Mouse (Mus musculus) regulatory T cell (primary cell): ENCODE measurements at regions not wholly inside any gene's neighbourhood (a gene's known extent, or its start where the extent isn't known, plus 50 kb on each side); places are given as distances from the start of the nearest gene placed in this dataset.

Experiments used
- in situ Hi-C: fragments of 300-600 bp; cut with MboI, MseI; formaldehyde crosslinking; loops from one replicate; pipeline ENCODE4 v1.15.1; 2025; ENCODE audit warnings: high pct_unique_total_duplicates

DNA sequence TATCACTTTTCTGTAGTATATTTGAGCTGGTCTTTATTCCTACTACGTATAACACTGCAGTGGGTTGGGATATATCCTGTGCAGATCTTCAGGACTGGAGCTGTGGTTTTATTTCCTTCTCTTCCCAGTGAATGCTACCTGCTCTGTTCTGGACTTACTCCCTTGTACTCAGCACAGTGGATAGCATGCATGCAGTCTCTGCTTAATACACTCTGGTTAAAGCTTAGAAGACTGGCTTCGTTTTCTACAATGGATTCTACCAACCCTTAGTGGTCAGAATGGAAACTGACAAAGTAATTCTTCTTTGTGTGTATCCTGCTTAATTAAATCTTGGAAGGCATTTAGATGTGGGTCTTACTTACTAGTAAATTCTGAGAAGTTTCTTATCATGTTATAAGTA is 292.3 kb downstream of the 1700017N19Rik start:
- in situ Hi-C loops: no loop called here

DNA sequence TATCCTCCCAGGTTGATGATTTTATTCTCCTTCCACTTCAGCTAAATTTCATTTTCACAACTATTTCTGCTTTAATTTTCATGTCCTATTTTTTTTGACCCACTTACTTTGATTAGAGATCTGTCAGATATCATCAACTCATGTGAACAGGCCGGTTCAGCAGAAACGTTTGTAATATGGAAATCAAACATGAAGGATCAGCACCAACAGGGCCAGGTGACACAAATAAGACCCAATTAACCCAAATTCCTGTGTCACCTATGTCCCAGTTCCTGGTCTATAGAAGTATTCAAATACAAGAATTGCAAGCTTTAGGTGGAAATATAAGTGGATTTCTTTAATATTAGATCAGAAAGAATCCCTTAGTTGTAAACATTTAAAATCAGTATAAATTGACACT is 332.7 kb downstream of the 1700017N19Rik start:
- in situ Hi-C loops: loop anchor here (10.0 kb wide), 1 partner anchor 1482 kb away; no protein-coding TSS in a partner anchor

DNA sequence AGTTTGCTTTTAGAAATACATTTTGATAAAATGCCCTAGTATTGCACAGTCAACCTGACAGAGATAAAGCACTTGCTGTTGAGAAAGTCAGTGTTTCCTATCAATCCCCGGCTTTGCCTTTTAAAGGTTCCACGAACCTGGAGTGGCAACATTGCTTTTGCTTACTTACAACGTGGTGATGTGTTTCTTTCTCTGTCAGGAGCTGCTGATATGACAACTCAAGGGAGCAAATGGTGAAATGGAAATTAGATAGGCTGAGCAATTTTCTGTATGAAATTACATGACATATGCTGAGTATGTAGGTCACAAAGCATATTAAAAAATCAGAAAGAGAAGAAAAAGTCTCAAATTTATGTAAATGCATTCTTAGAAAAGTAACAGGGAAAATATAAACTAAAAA is 336.8 kb downstream of the 1700017N19Rik start:
- in situ Hi-C loops: loop anchor here (10.0 kb wide), 1 partner anchor 1478 kb away; no protein-coding TSS in a partner anchor

DNA sequence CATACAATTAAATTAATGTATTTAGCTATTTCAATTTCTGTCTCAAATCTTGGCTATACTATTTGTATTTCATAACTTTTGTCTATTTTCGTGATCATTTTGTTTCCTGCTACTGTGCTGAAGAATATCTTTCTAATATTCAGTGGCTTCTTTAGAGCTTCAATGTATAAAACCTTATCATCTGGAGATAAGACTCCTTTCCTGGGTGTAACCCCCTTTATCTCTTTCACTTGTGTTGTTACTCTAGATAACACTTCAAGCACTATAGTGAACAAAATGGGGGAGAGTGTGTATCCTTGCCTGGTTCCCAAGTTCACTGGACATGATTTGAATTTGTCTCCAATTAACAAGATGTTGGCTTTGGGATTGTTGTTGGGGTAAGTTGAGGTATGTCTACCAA is 341.5 kb downstream of the 1700017N19Rik start:
- in situ Hi-C loops: no loop called here

DNA sequence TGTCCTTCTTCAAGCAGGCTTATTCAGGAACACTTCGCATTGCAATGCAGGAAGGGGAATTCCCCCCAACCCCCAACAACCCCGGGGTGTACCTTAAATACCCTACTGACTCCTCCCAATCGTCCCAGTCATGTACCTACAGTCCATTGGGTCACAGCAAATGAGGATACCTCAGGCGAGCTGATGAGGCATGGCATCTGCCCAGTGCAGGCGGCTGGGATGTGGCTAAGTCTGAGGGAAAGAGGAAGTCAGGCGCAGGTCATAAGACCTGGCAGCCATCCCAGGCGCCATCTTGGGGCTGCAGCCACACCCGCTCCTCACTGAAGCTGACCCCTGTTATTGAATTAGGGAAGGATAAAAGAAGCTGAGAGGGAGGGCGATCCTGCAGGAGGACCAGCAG is 368.1 kb downstream of the 1700017N19Rik start:
- in situ Hi-C loops: no loop called here

DNA sequence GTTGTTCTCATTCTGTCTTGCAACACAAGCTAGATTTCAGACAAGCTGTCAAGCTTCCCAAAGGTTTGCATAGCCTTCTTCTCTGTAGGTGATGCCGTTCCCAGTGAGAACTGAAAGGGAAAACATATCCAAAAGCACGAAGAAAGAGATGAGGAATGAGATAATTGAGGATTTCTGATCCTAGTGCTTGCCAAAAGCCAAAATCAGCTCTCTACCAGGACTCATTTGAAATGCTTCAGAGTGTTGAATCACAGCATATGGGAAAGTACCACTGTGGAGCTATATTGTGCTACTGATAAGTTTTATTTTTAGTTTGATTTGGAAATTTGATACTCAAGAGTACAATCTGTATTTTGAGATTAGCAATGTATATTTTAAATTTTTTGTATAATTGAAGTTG is 413.2 kb downstream of the 1700017N19Rik start:
- in situ Hi-C loops: no loop called here

DNA sequence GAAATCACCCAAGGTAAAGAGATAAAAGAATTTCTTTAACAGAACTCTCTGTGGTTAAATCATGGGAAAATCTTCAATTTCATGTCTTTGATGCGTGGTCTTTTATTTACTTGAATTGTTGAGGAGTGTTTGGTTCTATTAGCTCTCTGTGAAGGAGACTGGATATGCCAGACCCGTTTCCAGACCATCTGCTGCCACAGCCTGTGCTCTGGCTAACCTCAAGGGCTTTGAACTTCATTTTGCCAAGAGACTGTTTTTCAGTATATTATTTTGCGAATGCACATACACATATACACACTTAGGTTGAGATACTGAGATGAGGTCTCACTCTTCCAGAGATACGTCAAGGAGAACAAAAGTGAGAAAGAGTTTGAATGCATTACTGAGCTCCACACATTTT is 414.4 kb downstream of the 1700017N19Rik start:
- in situ Hi-C loops: no loop called here

DNA sequence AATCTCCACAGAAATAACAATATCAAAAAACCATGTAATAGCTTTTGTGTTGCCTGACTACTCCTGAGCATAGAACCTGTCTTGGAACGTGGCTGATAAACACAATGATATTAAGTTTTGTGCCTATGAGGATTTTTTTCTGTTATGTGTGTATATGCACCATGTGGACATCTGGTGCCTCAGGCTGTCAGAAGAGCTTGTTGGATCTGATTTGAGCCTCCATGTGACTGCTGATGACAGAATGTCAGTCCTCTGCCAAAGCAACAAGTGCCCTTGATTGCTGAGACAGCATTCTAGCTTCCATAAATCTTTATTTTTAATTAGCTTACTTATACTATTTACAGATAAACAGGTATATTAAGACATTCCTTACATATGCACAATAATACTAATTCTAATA is 425.1 kb downstream of the 1700017N19Rik start:
- in situ Hi-C loops: no loop called here

DNA sequence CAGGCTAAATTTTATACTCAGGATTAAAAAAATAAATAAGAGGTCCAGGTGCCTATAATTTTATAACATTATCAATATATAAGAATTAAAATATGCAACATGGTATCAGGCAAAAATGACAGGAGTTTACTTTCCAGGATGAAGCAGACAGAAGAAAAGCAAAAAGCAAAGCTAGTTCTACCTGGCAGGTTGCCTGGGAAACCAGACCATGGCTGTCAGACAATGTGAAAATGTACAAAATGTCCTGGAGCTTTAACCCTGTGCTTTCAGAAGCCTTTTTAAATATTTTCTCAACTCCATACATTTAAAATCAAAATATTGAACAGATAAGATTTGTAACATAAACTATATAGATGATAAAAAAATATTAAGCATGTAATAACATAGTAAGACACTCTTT is 448.3 kb downstream of the 1700017N19Rik start:
- in situ Hi-C loops: no loop called here

DNA sequence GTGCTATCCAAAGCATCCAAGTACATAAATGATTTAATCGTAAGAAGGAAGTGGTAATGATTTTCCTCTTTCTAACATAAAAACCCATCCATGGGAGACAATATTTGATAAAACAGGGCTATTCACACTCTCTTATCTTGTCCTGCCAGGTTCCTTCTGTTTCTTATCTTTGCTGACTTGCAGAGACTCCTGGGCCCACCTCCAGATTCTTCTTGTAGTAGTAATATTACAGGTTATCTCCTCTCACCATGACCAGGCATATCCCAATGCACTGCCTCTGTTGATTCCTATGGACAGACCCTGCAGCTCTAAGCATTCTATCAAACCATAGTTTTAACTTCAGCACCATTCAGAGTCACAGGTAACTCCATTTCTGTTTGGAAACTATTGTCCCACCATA is 448.8 kb downstream of the 1700017N19Rik start:
- in situ Hi-C loops: no loop called here
